Mouse (Mus musculus): ENCODE measurements around the gene Slc35d2.

Slc35d2 gene

GRCm38 (mm10) chr13:64128858-64129615 lies at the start of gene Slc35d2:
Gene Slc35d2 (minus strand): TSS chr13:64129368.
- peak; percentile 68 for DNase-seq

GRCm38 (mm10) chr13:64178000-64178399 lies 48.8 kb upstream of the Slc35d2 start:
- DNase-seq, result no peak

- no peak for DNase-seq
These were observed 40.6 kb upstream of the Slc35d2 start for GRCm38 (mm10) chr13:64169746-64170145.

GRCm38 (mm10) chr13:64163147-64163715 lies 34.1 kb upstream of the Slc35d2 start:
- peak; percentile 13 for DNase-seq

- peak; percentile 54 for DNase-seq
These were observed 33.5 kb upstream of the Slc35d2 start for GRCm38 (mm10) chr13:64162626-64163025.

GRCm38 (mm10) chr13:64161916-64162611 lies 32.9 kb upstream of the Slc35d2 start:
- DNase-seq, result no peak

GRCm38 (mm10) chr13:64161548-64161915 lies 32.4 kb upstream of the Slc35d2 start, which contains the start of gene Habp4:
Gene Habp4 (plus strand): TSS chr13:64161824.
- peak; percentile 99 for DNase-seq

GRCm38 (mm10) chr13:64156966-64157365 lies 27.8 kb upstream of the Slc35d2 start:
- DNase-seq, result no peak

- DNase-seq, result peak; percentile 63
These were observed 26.0 kb upstream of the Slc35d2 start for GRCm38 (mm10) chr13:64155171-64155571.

- no peak for DNase-seq
These were observed 25.5 kb upstream of the Slc35d2 start for GRCm38 (mm10) chr13:64154651-64155050.

- peak; percentile 77 for DNase-seq
These were observed 24.6 kb upstream of the Slc35d2 start for GRCm38 (mm10) chr13:64153751-64154267.

- peak; percentile 99 for DNase-seq
These were observed 24.0 kb upstream of the Slc35d2 start, which contains the start of gene Zfp367 for GRCm38 (mm10) chr13:64153083-64153682. Gene Zfp367 (minus strand): TSS chr13:64153202.

- DNase-seq, result no peak
These were observed 23.5 kb upstream of the Slc35d2 start for GRCm38 (mm10) chr13:64152671-64153082.

GRCm38 (mm10) chr13:64152241-64152669 lies 23.1 kb upstream of the Slc35d2 start:
- peak; percentile 91 for DNase-seq

GRCm38 (mm10) chr13:64150121-64150520 lies 21.0 kb upstream of the Slc35d2 start:
- no peak for DNase-seq

- peak; percentile 68 for DNase-seq
These were observed 628 bp upstream of the Slc35d2 start for GRCm38 (mm10) chr13:64129616-64130375.

- no peak for DNase-seq
These were observed 2.9 kb downstream of the Slc35d2 start for GRCm38 (mm10) chr13:64126316-64126715.

- DNase-seq, result no peak
These were observed 4.3 kb downstream of the Slc35d2 start for GRCm38 (mm10) chr13:64124886-64125285.

GRCm38 (mm10) chr13:64123491-64124188 lies 5.5 kb downstream of the Slc35d2 start:
- no peak for DNase-seq

GRCm38 (mm10) chr13:64120760-64121159 lies 8.4 kb downstream of the Slc35d2 start:
- no peak for DNase-seq

GRCm38 (mm10) chr13:64117442-64117841 lies 11.7 kb downstream of the Slc35d2 start:
- no peak for DNase-seq

- DNase-seq, result no peak
These were observed 18.7 kb downstream of the Slc35d2 start for GRCm38 (mm10) chr13:64110421-64110820.

All from embryo, embryonic 11 days (tissue).